Mouse (Mus musculus) lung, adult 2 months (tissue): ENCODE results near the gene Gm21970. TPM values are rescaled to one million over a fixed set of nuclear protein-coding genes. Genes with fewer than 3 reads are reported as not detected.

Experiments used
- DNase-seq: peaks from one replicate; pipeline ENCODE4 v3.0.0; 2022
- H3K4me1 ChIP-seq: fragments of 200-500 bp; 2 replicates; pipeline ENCODE4 v1.6.1; 2011; ENCODE audit warnings: low read length; ENCODE audit not compliant: control insufficient read depth, insufficient read depth
- H3K4me3 ChIP-seq: fragments of 200-500 bp; replicated peaks from 2 replicates; pipeline ENCODE3; 2011; ENCODE audit warnings: low read depth, mild to moderate bottlenecking, control low read depth, low read length; ENCODE audit errors: extremely low read depth
- CTCF ChIP-seq: fragments of 200-500 bp; IDR thresholded peaks from 2 replicates; pipeline ENCODE4 v1.5.1; 2011; ENCODE audit warnings: mild to moderate bottlenecking, low read length, control low read depth; ENCODE audit not compliant: insufficient read depth
- POLR2A ChIP-seq: fragments of 200-500 bp; IDR thresholded peaks from 2 replicates; pipeline ENCODE4 v1.6.1; 2011; ENCODE audit warnings: low read depth, mild to moderate bottlenecking, control low read depth, low read length, borderline replicate concordance; ENCODE audit errors: extremely low read depth
- WGBS: fragments of 180-500 bp; shearing (Covaris S2); methylation state at CpG from one replicate; pipeline ENCODE4 v1.1.7; 2018; 5-methylcytosine and 5-hydroxymethylcytosine counted together
- polyA plus RNA-seq: library from polyadenylated mRNA; depleted of rRNA; stranded (reverse); fragments of >200 nt; gene quantifications from 2 replicates; pipeline ENCODE4 v1.2.3, GENCODE M21; 2012; rRNA removed

Gm21970 gene
- polyA plus RNA-seq, 1 experiment, result not detected

DNA sequence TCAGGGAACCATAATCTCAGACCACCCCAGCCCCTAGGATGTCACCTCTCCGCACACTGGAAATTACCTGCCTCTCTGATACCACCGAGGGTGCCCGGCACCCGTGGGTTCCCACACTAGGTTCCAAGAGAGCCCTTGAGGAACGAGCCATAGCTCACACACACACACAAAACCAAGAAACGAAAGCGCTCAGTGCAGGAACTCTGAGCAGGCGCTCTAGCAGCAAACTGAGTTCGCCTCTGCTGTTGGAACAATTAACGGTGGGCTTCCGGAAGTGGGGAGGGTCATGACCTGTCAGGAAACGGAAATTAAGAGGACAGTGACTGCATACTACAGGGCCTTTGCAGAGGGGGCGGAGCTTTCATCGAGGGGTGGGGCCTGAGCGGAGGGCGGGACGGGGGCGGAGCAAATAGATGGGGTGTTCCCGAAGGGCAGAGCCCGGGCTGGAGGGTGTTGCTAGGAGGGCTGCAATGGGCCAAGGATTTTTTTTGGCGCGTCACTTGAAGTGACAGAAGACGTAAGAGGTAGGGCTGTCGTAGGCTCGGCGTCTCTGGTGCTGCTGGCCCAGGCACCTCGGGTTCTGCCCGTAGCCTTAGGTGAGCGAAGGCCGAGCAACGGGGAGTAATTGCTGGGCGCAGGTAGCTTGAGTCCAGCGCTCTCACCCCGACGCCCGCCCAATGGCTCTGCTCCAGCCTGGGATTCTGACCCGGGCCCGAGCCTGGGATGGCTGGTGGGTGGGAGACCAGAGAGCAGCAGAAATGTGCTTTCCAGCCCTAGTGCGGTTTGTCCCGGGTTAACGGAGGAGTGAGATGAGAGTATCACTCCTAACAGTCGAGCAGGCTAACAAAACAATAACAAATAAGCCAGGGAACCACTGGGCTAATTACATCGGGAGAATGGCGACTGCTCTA is 73.3 kb downstream of the Gm21970 start:
- WGBS, result 2% methylated on average over 44 of the region's 44 CpGs
- peak; percentile 77; the same call in 1 of the 2 replicates for TF ChIP-seq POLR2A
- no peak for TF ChIP-seq CTCF
- Histone ChIP-seq H3K4me3 (peak overlapping the region; percentile 69), H3K4me1 (peaks cover 12% of the 10 kb centered on the region)
- DNase-seq, result peak; percentile 83

DNA sequence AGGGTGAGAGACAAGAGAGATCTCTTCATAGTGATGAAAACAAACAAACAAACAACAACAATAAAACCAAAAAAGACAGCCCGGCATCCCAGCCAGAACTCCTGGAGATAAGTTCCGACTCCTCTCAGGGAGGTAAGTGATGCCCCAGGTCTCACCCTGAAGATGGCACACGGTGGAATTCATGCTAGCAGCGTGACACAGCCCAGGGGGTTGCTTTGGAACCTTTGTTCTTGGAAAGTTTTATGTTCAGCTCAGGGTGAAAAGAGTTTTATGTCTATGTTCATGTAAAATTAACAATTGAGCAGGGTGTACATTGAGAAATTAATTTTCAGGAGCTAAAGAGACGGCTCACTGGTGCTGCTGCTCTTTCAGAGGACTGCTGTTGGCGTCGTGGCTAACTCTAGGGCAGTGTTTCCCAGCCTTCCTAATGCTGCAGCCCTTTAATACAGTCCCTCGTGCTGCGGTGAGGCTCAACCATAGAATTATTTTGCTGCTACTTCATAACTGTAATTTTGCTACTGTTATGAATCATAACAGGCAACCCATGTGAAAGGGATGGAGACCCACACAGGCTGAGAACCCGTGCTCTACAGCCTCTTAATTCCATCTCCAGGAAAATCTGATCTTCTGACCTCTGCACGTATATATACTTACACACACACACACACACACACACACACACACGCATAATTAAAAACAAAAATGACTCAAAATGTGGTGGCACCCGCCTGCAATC is 74.2 kb downstream of the Gm21970 start:
- WGBS, result 36% methylated on average over 13 of the region's 13 CpGs
- H3K4me3 ChIP-seq, result peak overlapping the region; percentile 62
- TF ChIP-seq CTCF (no peak), POLR2A (no peak)

DNA sequence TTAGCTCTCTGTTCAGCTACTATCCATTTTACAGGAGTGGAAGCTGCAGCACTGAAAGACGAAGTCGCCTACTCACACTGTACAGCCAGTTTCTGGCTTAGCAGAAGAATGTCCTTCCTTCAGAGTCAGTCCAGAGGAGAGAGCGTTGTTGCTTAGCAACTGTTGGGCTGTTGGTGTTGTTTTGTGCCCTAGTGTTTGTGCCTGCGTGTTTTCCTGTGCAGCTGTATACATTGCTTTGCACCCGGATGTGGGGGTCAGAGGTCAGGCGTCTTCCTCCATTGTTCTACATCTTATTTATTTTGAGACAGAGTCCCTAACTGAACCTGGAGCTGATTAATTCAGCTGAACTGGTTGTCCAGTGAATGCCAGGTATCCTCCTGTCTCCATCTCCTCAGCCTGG is 75.0 kb downstream of the Gm21970 start:
- WGBS, result 37% methylated on average over 6 of the region's 6 CpGs
- DNase-seq, result no peak
- H3K4me1 ChIP-seq, result peaks cover 15% of the 10 kb centered on the region
- H3K4me3 ChIP-seq, result no peak overlapping the region
- no peak for TF ChIP-seq POLR2A
- TF ChIP-seq CTCF, result no peak

More for the DNA sequence above, 74.2 kb downstream of the Gm21970 start:
- H3K4me1 ChIP-seq, result peaks cover 13% of the 10 kb centered on the region
- DNase-seq, result no peak

Other genes with a start within 250 kb of the Gm21970 start
- gene Olig2, start 166.3 kb upstream of the Gm21970 start, polyA plus RNA-seq, result not detected in 2 replicates
- gene Olig1, start 121.9 kb upstream of the Gm21970 start, polyA plus RNA-seq, result 0.05 and 0.25 TPM in 2 replicates
- gene Ifnar2, start 18.9 kb upstream of the Gm21970 start, polyA plus RNA-seq, result 91.2 and 96.3 TPM in 2 replicates
- gene Il10rb, start 14.4 kb downstream of the Gm21970 start, polyA plus RNA-seq, result 46.5 and 53.1 TPM in 2 replicates
- 25.0 and 29.7 TPM in 2 replicates for gene Ifnar1, start 93.5 kb downstream of the Gm21970 start, polyA plus RNA-seq
- 32.4 and 37.9 TPM in 2 replicates for gene Ifngr2, start 155.4 kb downstream of the Gm21970 start, polyA plus RNA-seq
- gene Tmem50b, start 206.1 kb downstream of the Gm21970 start, polyA plus RNA-seq, result 87.2 and 111 TPM in 2 replicates
- 1.3 and 1.7 TPM in 2 replicates for gene Dnajc28, start 227.3 kb downstream of the Gm21970 start, polyA plus RNA-seq